Mouse (Mus musculus) neural tube, embryonic 11.5 days (tissue): Measurements from ENCODE around the gene Clec16a. TPM values are rescaled to one million over a fixed set of nuclear protein-coding genes. Genes with fewer than 3 reads are reported as not detected.

ENCODE experiments used
- ATAC-seq: fragments of 200-750 bp; cut with Nextera tagmentation; 2 replicates; pipeline ENCODE4 v1.8.0; 2017; ENCODE audit warnings: moderate number of reproducible peaks, mild to moderate bottlenecking, moderate TSS enrichment, moderate library complexity; ENCODE audit not compliant: insufficient read depth, low FRiP score, low TSS enrichment
- DNase-seq: peaks from one replicate; pipeline ENCODE4 v3.0.0-alpha.2; 2015; ENCODE audit warnings: low spot score
- H3K27ac ChIP-seq: fragments of 300-500 bp; sonication (generic); 2 replicates; pipeline ENCODE4 v1.5.1; 2014; ENCODE audit warnings: low read depth, mild to moderate bottlenecking, low read length
- H3K27me3 ChIP-seq: fragments of 300-500 bp; sonication (generic); 2 replicates; pipeline ENCODE4 v1.6.1; 2014; ENCODE audit warnings: mild to moderate bottlenecking, low read length, mixed read lengths; ENCODE audit not compliant: control insufficient read depth, insufficient read depth
- H3K36me3 ChIP-seq: fragments of 300-500 bp; sonication (generic); 2 replicates; pipeline ENCODE4 v1.6.1; 2014; ENCODE audit warnings: mild to moderate bottlenecking, low read length, moderate library complexity, mixed read lengths; ENCODE audit not compliant: control insufficient read depth, insufficient read depth
- H3K4me1 ChIP-seq: fragments of 300-500 bp; sonication (generic); 2 replicates; pipeline ENCODE4 v1.6.1; 2014; ENCODE audit warnings: low read length, mixed read lengths; ENCODE audit not compliant: control insufficient read depth, insufficient read depth
- H3K4me2 ChIP-seq: fragments of 300-500 bp; sonication (generic); 2 replicates; pipeline ENCODE4 v1.6.1; 2014; ENCODE audit warnings: low read depth, mild to moderate bottlenecking, moderate library complexity
- H3K4me3 ChIP-seq: fragments of 300-500 bp; sonication (generic); 2 replicates; pipeline ENCODE4 v1.5.1; 2014; ENCODE audit warnings: low read depth, low read length
- H3K9ac ChIP-seq: fragments of 300-500 bp; sonication (generic); 2 replicates; pipeline ENCODE4 v1.6.1; 2014; ENCODE audit warnings: mild to moderate bottlenecking, low read length
- H3K9me3 ChIP-seq: fragments of 300-500 bp; sonication (generic); 2 replicates; pipeline ENCODE4 v1.6.1; 2016; ENCODE audit warnings: low read length; ENCODE audit not compliant: control insufficient read depth
- WGBS: fragments of 180-500 bp; shearing (Covaris S2); extraction: QIAGEN DNeasy Blood & Tissue Kit; methylation state at CpG from one replicate; pipeline ENCODE4 v1.1.7; 2014; 5-methylcytosine and 5-hydroxymethylcytosine counted together
- polyA plus RNA-seq: library from polyadenylated mRNA; unstranded; fragments of >200 nt; fragmentation: Nextera tagmentation; extraction: Ambion mirVana; gene quantifications from 2 replicates; pipeline ENCODE4 v1.2.1, GENCODE M21; 2014

The Clec16a gene
- polyA plus RNA-seq, 1 experiment from 2014 or later: 44.0 TPM

GRCm38 (mm10) chr16:10783883-10784792 is 239.0 kb downstream of the Clec16a start:
- ATAC-seq (no peak; the same call in 1 of the 2 replicates), DNase-seq (peak; percentile 57)
- H3K27ac ChIP-seq: no peak overlapping the region
- 2% methylated on average over 81 of the region's 81 CpGs for WGBS
- no peaks in the 10 kb centered on the region for H3K36me3 ChIP-seq
- H3K27me3 ChIP-seq: peaks cover 10% of the 10 kb centered on the region
- H3K9me3 ChIP-seq: no peaks in the 10 kb centered on the region
- peak overlapping the region; percentile 58 for H3K4me3 ChIP-seq
- peak overlapping the region; percentile 56 for H3K9ac ChIP-seq
- H3K4me1 ChIP-seq: peaks cover 5% of the 10 kb centered on the region; the same call in 1 of the 2 replicates
- H3K4me2 ChIP-seq: peak overlapping the region; percentile 96

GRCm38 (mm10) chr16:10784793-10785370 is 239.7 kb downstream of the Clec16a start:
- 0% methylated on average over 52 of the region's 55 CpGs for WGBS

GRCm38 (mm10) chr16:10785371-10786231 is 240.5 kb downstream of the Clec16a start, which contains the start of gene Socs1:
Socs1 (minus strand) TSS chr16:10785536.
- under 1% methylated on average over 51 of the region's 59 CpGs for WGBS
- peak; percentile 82 for ATAC-seq
- DNase-seq: peak; percentile 90
- H3K9me3 ChIP-seq: no peaks in the 10 kb centered on the region
- no peaks in the 10 kb centered on the region for H3K36me3 ChIP-seq
- peak within 1 kb of the TSS; percentile 63 for H3K9ac ChIP-seq
- H3K4me2 ChIP-seq: peak within 1 kb of the TSS; percentile 96
- H3K4me3 ChIP-seq: peak within 1 kb of the TSS; percentile 58
- H3K4me1 ChIP-seq: peaks cover 5% of the 10 kb centered on the region; the same call in 1 of the 2 replicates
- peak within 1 kb of the TSS; percentile 65 for H3K27ac ChIP-seq
- H3K27me3 ChIP-seq: peaks cover 10% of the 10 kb centered on the region

More at GRCm38 (mm10) chr16:10784793-10785370, 239.7 kb downstream of the Clec16a start:
- Histone ChIP-seq H3K4me3 (peak overlapping the region; percentile 58), H3K4me1 (peaks cover 5% of the 10 kb centered on the region; the same call in 1 of the 2 replicates), H3K9ac (peak overlapping the region; percentile 56), H3K27me3 (peaks cover 10% of the 10 kb centered on the region), H3K9me3 (no peaks in the 10 kb centered on the region), H3K36me3 (no peaks in the 10 kb centered on the region), H3K27ac (peak overlapping the region; percentile 65; the same call in 1 of the 2 replicates), H3K4me2 (peak overlapping the region; percentile 96)
- ATAC-seq: peak; percentile 85
- peak; percentile 96 for DNase-seq

GRCm38 (mm10) chr16:10786288-10786687 is 241.1 kb downstream of the Clec16a start:
- DNase-seq (peak; percentile 86), ATAC-seq (peak; percentile 42; the same call in 1 of the 2 replicates)
- H3K9me3 ChIP-seq: no peaks in the 10 kb centered on the region
- peak overlapping the region; percentile 58 for H3K4me3 ChIP-seq
- H3K36me3 ChIP-seq: no peaks in the 10 kb centered on the region
- H3K27ac ChIP-seq: no peak overlapping the region; the same call in 1 of the 2 replicates
- WGBS: 2% methylated on average over 9 of the region's 9 CpGs
- H3K27me3 ChIP-seq: peaks cover 10% of the 10 kb centered on the region
- peaks cover 5% of the 10 kb centered on the region; the same call in 1 of the 2 replicates for H3K4me1 ChIP-seq
- peak overlapping the region; percentile 63 for H3K9ac ChIP-seq
- H3K4me2 ChIP-seq: peak overlapping the region; percentile 96

- DNase-seq (no peak), ATAC-seq (no peak)
- no peaks in the 10 kb centered on the region for H3K36me3 ChIP-seq
- H3K27ac ChIP-seq: no peak overlapping the region
- 59% methylated on average over 4 of the region's 4 CpGs for WGBS
- H3K9me3 ChIP-seq: no peaks in the 10 kb centered on the region
- peaks cover 10% of the 10 kb centered on the region for H3K27me3 ChIP-seq
- no peak overlapping the region for H3K9ac ChIP-seq
- no peak overlapping the region for H3K4me2 ChIP-seq
- H3K4me1 ChIP-seq: peaks cover 5% of the 10 kb centered on the region; the same call in 1 of the 2 replicates
- H3K4me3 ChIP-seq: no peak overlapping the region
Observed at GRCm38 (mm10) chr16:10786782-10787547, 241.8 kb downstream of the Clec16a start.

- H3K4me2 ChIP-seq: no peak overlapping the region
- no peak for ATAC-seq
Observed at GRCm38 (mm10) chr16:10787548-10788058, 242.5 kb downstream of the Clec16a start.

GRCm38 (mm10) chr16:10788271-10788670 is 243.1 kb downstream of the Clec16a start, which contains the start of gene Tnp2:
Tnp2 (minus strand) TSS chr16:10788660.
- H3K27me3 ChIP-seq: peaks cover 10% of the 10 kb centered on the region
- H3K9ac ChIP-seq: no peak within 1 kb of the TSS
- 43% methylated on average over 16 of the region's 16 CpGs for WGBS
- ATAC-seq (no peak), DNase-seq (no peak)
- no peaks in the 10 kb centered on the region for H3K36me3 ChIP-seq
- no peaks in the 10 kb centered on the region for H3K9me3 ChIP-seq
- no peak within 1 kb of the TSS for H3K4me3 ChIP-seq
- no peak within 1 kb of the TSS for H3K4me2 ChIP-seq
- H3K4me1 ChIP-seq: peaks cover 5% of the 10 kb centered on the region; the same call in 1 of the 2 replicates
- H3K27ac ChIP-seq: no peak within 1 kb of the TSS

More at GRCm38 (mm10) chr16:10787548-10788058, 242.5 kb downstream of the Clec16a start:
- H3K27ac ChIP-seq: no peak overlapping the region
- H3K27me3 ChIP-seq: peaks cover 10% of the 10 kb centered on the region
- no peak for DNase-seq
- H3K4me3 ChIP-seq: no peak overlapping the region
- 87% methylated on average over 7 of the region's 7 CpGs for WGBS
- no peaks in the 10 kb centered on the region for H3K9me3 ChIP-seq
- H3K9ac ChIP-seq: no peak overlapping the region
- no peaks in the 10 kb centered on the region for H3K36me3 ChIP-seq
- H3K4me1 ChIP-seq: peaks cover 5% of the 10 kb centered on the region; the same call in 1 of the 2 replicates
